Mouse (Mus musculus) adrenal gland, adult (tissue): ENCODE data around the gene Hps6.

Experiments used
- DNase-seq, 2 experiments: peaks; one replicate each; pipeline ENCODE4 v3.0.0; 2022 to 2023; ENCODE audit warnings: low spot score in 1 of 2; ENCODE audit not compliant: inconsistent age in 2 of 2

The Hps6 gene

GRCm38 (mm10) chr19:46029652-46030051, 26.3 kb downstream of the Hps6 start:
- DNase-seq = no peak

DNA sequence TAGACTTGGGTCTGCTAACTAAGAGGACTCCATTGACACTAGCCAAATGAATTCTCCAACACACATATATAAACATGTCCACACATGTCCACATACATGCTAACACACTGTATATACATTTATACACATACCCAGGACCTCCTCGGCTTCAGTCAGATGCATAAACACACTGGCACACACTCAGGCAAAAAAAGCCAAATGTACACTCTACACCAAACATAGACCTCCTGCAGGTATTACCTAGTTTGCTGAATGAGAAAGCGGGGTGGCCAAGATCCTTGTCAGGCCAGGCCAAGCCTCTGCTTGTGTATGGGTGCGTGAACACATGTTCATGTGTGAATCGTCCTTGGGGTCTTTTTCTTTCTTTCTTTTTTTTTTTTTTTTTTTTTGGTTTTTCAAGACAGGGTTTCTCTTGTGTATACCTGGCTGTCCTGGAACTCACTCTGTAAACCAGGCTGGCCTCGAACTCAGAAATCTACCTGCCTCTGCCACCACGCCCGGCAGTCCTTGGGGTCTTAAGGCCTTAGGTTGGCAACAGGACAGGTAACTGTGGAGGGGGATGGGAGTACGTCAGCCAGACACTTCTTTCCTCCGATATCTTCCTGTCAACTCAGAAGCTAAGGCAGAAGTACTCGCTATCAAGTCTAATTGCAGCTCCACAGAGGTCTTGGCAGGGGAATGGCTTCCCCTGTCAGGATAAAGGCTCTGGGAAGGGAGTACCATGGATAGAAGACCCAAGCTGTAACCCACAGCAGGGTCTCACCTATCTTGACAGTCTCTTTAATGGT, 27.1 kb downstream of the Hps6 start:
- no peak for DNase-seq

- no peak for DNase-seq
Measured at GRCm38 (mm10) chr19:46031689-46032432, 28.6 kb downstream of the Hps6 start.

- DNase-seq = no peak
Measured at GRCm38 (mm10) chr19:46032731-46033510, 29.6 kb downstream of the Hps6 start.

GRCm38 (mm10) chr19:46033911-46034310, 30.6 kb downstream of the Hps6 start:
- DNase-seq = no peak

- no peak for DNase-seq
Measured at GRCm38 (mm10) chr19:46035971-46036370, 32.7 kb downstream of the Hps6 start.

DNA sequence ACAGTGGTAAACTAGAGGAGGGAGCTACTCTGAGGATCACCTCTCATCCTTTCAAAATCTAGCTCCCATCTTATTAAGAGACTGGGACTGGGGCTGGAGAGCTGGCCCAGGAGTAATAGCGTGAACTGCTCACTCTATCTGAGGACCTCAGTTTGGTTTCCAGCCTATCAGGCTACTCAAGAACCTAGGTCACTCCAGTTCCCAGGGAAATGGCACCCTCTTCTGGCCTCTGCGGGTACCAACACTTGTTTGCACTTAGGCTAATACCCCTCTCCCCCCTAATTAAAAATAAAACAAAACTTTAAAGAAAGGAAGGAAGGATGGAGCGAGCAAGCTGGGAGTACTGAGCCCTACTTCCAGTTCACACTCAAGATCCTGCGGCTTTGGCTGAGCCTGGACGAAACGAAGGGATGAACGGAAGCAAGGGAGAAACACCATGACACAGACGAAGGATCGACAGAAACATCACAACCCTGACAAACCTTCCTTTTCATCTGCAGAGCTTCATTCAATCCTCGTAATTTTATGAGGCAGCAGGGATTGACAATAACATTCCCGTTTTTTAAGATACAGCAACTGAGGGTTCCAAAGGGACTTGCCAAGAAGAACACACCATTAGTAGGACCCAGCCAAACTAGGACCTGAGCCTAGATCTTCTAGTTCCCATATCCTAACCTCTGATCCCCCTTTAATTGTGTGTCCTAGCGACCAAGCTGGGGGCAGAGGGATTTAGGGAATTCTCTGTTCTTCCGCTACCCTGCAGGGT, 33.4 kb downstream of the Hps6 start:
- DNase-seq = peak in 1 of 2 experiments; percentile 52

DNA sequence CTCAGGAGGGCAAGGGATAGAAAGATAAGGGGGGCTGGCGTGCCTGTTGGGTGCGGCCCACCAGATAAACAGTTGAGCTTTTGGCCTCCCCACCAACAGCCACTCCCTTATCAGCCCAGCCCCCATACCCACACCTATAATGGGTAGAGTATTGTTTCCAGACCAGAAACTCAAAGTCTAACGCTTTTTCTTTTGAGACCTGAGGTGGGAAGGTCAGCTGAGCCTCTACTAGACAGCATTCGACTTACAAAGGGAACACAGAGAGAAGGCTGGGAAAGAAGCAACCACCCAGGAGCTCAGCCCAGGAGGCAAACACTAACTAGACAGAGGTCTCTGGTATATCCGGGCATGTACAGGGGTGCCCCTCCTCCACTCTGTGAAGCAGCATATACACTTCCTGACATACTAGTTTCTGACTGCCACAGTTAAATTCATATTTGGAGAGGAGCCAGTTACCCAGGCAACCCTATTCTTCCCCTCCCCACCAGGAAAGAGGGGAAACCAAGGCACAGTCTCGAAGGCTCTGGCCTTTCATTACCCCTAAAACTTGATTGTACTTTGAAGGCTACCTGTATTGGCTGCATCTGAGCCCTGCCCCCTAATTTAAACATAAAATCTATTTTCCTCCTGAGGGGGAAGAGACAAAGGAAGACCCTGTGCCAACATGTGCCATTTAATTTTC, 34.1 kb downstream of the Hps6 start:
- peak in 1 of 2 experiments; percentile 47 for DNase-seq

- peak in 1 of 2 experiments; percentile 45 for DNase-seq
Measured at GRCm38 (mm10) chr19:46037925-46038850, 34.9 kb downstream of the Hps6 start.

DNA sequence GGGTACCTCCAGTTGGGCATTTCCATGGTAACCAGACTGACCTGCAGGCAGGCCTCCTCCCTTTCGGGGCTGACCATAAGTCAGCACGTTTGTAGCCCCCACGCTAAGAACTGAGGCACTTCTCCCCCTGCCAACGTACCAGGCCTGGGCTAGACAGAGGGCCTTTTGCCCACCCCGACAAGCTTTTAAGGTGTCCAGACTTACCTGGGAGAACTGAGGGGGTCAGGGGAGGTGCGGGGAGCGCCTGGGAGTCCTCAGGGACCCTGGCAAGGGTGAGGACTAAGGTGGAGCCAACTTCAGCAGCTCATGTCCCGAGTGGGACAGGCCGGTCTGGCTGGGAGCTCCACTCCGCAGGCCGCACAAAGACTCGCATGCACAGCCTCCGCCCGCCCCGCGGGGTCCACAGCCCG, 35.5 kb downstream of the Hps6 start:
- DNase-seq = peak; percentile 53 to 80

- DNase-seq = peak; percentile 91 to 96
Measured at GRCm38 (mm10) chr19:46039478-46039877, 36.2 kb downstream of the Hps6 start.

DNA sequence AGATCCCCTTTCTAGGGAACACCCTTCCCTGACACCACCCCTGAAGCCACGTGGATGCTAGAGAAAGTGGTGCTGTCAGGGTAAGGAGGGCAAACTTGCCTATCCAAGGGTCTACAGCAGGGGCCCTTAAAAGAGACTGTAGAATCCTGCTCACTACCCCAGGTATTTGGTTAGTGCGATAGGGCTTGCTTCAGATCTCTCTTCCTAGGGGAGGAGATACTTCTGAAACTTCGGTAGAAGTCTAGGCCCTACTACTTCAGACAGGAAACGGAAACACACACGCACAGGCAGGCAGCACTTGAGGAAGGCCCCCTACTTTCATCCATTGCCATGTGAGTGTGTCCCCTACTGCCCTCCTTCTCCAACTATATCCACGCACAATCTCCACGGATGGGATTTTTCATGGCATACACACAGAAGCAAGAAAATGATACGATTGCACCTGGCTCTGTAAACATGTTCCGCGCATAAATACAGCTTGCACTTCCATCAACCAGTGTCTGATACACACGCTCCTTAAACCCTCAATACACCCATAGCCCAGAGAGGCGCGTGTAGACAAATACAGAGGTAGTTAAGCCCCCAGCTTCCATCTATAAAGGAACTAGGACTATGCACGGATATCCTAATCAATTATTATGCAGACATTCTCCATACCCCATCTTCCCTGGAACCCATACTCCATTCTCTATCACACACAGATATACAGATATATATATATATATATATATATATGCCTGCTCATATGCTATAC, 37.0 kb downstream of the Hps6 start:
- peak in 1 of 2 experiments; percentile 16 for DNase-seq

GRCm38 (mm10) chr19:46041299-46041932, 38.1 kb downstream of the Hps6 start:
- peak in 1 of 2 experiments; percentile 25 for DNase-seq

DNA sequence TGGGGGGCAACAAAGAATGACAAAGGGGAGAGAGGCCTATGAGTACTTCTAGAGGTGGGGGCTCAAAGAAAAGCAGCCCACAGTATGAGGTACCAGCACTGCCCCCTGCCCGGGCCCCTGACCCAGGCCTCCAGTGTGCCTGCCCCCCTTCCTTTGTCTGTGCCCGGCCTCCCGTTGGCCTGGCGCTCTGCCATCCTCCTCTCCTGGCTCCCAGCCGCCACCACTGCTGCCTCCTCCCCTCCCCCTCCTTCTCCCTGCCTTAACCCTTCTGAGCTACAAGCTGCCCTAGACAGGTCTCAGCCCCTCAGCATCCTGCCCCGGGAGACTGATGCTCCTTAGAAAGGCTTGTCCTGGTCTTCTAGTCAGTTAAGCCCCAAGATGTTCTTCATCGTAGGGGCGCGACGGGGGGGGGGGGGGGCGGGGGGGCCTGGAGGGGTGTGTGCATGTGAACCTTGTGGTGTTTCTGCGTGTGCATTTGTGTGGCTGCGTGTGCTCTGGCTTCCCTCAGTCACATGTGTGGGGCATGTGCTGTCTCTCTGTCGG, 38.7 kb downstream of the Hps6 start:
- DNase-seq = peak; percentile 91 to 96

DNA sequence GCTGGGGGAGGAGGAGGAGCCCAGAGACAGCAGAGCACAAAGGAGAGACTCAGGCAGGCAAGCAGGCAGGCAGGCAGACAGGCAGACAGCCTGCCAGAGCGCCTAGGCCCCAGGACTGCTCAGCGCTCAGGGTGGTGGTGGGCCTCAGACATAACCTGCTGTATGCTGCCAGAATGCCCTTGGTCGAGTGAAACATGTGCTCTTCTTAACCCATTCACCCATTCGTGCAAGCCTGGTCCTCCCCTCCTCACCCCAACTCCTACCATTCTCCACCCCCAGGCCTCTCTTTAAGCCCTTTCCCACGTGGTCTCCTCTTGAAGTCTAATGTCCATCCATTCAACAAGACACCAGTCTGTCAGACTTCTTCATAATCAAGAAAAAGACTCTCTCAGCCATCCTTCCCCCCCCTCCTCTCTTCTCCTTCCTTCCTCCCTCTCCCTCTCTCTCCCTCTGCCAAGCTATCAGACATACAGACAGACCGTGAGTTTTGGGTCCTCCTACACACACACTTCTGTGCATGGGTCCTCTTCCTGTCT, 39.2 kb downstream of the Hps6 start:
- DNase-seq = peak; percentile 71 to 73

- DNase-seq = peak in 1 of 2 experiments; percentile 63
Measured at GRCm38 (mm10) chr19:46043380-46043779, 40.1 kb downstream of the Hps6 start.

DNA sequence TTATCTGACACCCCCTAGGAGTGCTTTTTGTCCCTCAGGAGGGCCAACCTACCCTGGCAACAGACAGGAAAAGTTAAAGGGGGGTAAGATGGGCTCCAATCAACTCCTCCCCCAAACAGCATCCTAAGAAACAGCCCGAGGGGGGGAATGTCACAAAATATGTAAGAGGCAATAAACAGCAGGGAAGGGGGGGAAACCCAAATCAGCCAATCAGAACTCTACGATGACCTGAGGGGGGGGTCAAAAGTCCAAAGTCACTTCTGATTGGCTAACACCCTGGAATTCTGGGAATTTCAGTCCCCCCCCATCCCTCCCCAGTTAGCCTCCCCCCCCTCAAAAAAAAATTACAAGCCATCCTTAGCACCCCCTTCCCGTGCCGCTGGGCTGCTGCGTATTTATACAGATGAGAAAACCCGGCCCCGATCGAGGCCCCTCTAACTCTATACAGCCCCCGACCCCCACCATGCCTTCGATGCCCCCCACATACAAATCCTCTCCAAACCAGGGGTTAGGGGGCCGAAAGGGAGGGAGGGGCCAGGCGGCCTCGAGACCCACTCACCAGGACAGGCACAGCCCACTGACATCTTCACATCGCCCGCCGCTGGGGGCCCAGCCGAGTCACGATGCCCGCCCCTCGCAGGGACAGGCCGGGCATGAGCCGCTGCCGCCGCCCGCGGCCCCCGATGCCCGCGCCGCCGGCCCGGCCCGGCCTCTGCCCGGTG, 41.1 kb downstream of the Hps6 start, which contains the start of gene Pprc1:
Gene Pprc1, plus strand, starts transcription at position 616 of the 722 bp plus-strand sequence.
- DNase-seq = peak; percentile 62 to 86
